Mouse (Mus musculus): Measurements from ENCODE around the gene Ppp2r5c.

DNA sequence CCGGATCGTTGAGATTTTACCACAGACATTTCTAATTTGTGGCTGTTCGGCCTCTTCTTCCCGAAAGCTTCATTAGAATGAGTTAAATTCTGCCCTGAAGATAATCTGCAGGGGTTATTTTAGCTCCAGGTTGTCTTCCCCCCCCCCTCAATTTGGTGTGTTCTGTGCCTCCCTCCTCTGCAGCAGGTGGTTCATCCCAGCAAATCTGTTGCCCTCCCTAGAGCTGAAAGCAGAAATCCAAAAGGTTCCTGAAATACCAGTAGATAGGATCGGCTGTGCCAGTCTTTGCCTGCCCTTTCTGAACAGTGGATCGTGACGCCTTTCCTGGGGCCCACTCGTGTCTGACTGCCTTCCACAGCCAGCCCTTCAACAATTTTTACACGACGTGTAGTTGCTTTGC lies 1.8 kb downstream of the Ppp2r5c start:
- TF ChIP-seq CTCF (IDR thresholded peaks at IDR 0.05) (no peak), EP300 (IDR thresholded peaks at IDR 0.05) (no peak)
